Mouse (Mus musculus) stomach, embryonic 16.5 days (tissue): ENCODE measurements around the gene Col6a6. TPM values are rescaled to one million over a fixed set of nuclear protein-coding genes. Genes with fewer than 3 reads are reported as not detected.

ENCODE experiments used
- ATAC-seq: fragments of 200-750 bp; cut with Nextera tagmentation; 2 replicates; pipeline ENCODE4 v1.8.0; 2017; ENCODE audit warnings: moderate number of reproducible peaks, moderate TSS enrichment; ENCODE audit not compliant: insufficient read depth, low FRiP score
- H3K27ac ChIP-seq: fragments of 300-500 bp; sonication (generic); 2 replicates; pipeline ENCODE4 v1.5.1; 2014; ENCODE audit warnings: low read length
- H3K27me3 ChIP-seq: fragments of 300-500 bp; sonication (generic); 2 replicates; pipeline ENCODE4 v1.6.1; 2014; ENCODE audit warnings: low read length, control low read depth, mixed read lengths; ENCODE audit not compliant: control insufficient read depth, insufficient read depth
- H3K36me3 ChIP-seq: fragments of 300-500 bp; sonication (generic); 2 replicates; pipeline ENCODE4 v1.6.1; 2014; ENCODE audit warnings: low read length; ENCODE audit not compliant: control insufficient read depth, insufficient read depth
- H3K4me1 ChIP-seq: fragments of 300-500 bp; sonication (generic); 2 replicates; pipeline ENCODE4 v1.6.1; 2014; ENCODE audit warnings: low read length, control low read depth, mixed read lengths; ENCODE audit not compliant: control insufficient read depth, insufficient read depth
- H3K4me2 ChIP-seq: fragments of 300-500 bp; sonication (generic); 2 replicates; pipeline ENCODE4 v1.6.1; 2014; ENCODE audit warnings: low read depth, low read length, mixed read lengths
- H3K4me3 ChIP-seq: fragments of 300-500 bp; sonication (generic); replicated peaks from 2 replicates; pipeline ENCODE4 v1.5.1; 2014; ENCODE audit warnings: mild to moderate bottlenecking, low read length
- H3K9ac ChIP-seq: fragments of 300-500 bp; sonication (generic); 2 replicates; pipeline ENCODE4 v1.6.1; 2014; ENCODE audit warnings: low read length
- H3K9me3 ChIP-seq: fragments of 300-500 bp; sonication (generic); replicated peaks from 2 replicates; pipeline ENCODE4 v1.6.1; 2016; ENCODE audit warnings: low read length, control low read depth; ENCODE audit not compliant: control insufficient read depth
- WGBS: fragments of 180-500 bp; shearing (Covaris S2); extraction: QIAGEN DNeasy Blood & Tissue Kit; methylation state at CpG from one replicate; pipeline ENCODE4 v1.1.7; 2014; 5-methylcytosine and 5-hydroxymethylcytosine counted together
- polyA plus RNA-seq: library from polyadenylated mRNA; unstranded; fragments of >200 nt; fragmentation: Nextera tagmentation; extraction: Ambion mirVana; gene quantifications from 2 replicates; pipeline ENCODE4 v1.2.1, GENCODE M21; 2015

Gene Col6a6
- 2.4 and 3.1 TPM in 2 replicates for polyA plus RNA-seq

DNA sequence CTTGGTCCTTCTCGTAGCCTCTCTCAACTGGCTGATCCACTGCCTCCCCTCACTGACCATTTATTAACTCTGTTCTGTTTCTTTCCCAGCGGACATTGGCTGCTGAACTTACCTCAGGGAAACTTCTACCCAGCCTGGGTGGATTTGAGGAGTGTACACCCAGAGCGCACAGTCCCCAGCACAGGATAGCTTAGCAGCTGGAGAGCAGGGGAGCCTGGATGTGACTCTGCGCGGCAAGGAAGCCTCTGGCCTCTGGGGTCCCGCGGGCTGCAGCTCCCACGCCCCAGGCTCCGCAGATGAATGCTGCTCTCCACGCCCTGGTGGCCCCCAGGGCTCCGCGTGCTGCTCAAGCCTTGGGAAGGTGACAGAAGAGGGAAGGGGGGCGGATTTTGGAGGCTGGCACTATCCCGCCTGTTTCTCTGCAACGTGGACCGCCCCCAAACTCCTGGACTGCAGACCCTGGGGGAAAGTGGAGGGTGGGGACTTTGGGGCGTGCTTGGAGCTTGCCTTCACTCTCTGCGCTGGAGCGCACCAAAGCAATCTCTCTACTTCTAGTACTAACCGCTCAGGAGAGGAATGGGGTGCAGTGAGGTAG lies at the start of gene Col6a6:
TSS of gene Col6a6 (minus strand) at position 370 of the 595 bp plus-strand sequence.
- 0 out of 2 replicates have a peak, but pooled peaks have one; percentile 29 for ATAC-seq
- H3K4me3 ChIP-seq = peak within 1 kb of the TSS; percentile 31
- peak within 1 kb of the TSS; percentile 60 for H3K9ac ChIP-seq

DNA sequence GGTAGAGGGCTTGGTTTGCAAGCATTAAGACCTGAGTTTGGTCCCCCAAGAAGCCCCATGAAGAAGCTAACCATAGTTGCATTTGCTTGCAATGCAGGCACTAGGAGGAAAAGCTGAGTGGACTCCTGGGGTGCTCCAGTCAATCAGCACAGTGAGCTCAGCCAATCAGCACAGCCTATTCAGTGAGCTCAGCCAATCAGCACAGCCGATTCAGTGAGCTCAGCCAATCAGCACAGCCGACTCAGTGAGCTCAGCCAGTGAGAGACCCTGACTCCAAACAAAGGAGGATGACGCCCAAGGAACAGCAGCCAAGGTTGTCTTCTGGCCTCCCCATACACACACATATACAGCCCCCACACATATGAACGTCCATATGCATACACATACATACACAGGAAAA lies 48.2 kb upstream of the Col6a6 start:
- ATAC-seq = no peak
- no peak overlapping the region for H3K4me2 ChIP-seq
- no peak overlapping the region for H3K4me3 ChIP-seq
- 94% methylated on average over 4 of the region's 4 CpGs for WGBS
- H3K4me1 ChIP-seq = no peaks in the 10 kb centered on the region
- H3K9ac ChIP-seq = no peak overlapping the region
- no peaks in the 10 kb centered on the region for H3K9me3 ChIP-seq
- H3K27ac ChIP-seq = no peak overlapping the region
- no peaks in the 10 kb centered on the region for H3K36me3 ChIP-seq
- no peaks in the 10 kb centered on the region; the same call in 1 of the 2 replicates for H3K27me3 ChIP-seq

More for the DNA sequence above, at the start of gene Col6a6:
- H3K4me1 ChIP-seq = peaks cover 6% of the 10 kb centered on the region
- H3K27me3 ChIP-seq = no peaks in the 10 kb centered on the region
- 10% methylated on average over 20 of the region's 20 CpGs for WGBS
- H3K4me2 ChIP-seq = peak within 1 kb of the TSS; percentile 54
- no peaks in the 10 kb centered on the region for H3K9me3 ChIP-seq
- H3K36me3 ChIP-seq = no peaks in the 10 kb centered on the region
- no peak within 1 kb of the TSS for H3K27ac ChIP-seq

- no peak overlapping the region for H3K4me2 ChIP-seq
- 61% methylated on average over 14 of the region's 14 CpGs for WGBS
- H3K4me3 ChIP-seq = no peak overlapping the region
- no peaks in the 10 kb centered on the region for H3K27me3 ChIP-seq
- H3K9me3 ChIP-seq = no peaks in the 10 kb centered on the region
- H3K27ac ChIP-seq = no peak overlapping the region
- H3K36me3 ChIP-seq = no peaks in the 10 kb centered on the region
- no peak for ATAC-seq
- no peaks in the 10 kb centered on the region for H3K4me1 ChIP-seq
- no peak overlapping the region for H3K9ac ChIP-seq
Observed at GRCm38 (mm10) chr9:105871643-105872042, 43.7 kb upstream of the Col6a6 start.

- no peaks in the 10 kb centered on the region for H3K27me3 ChIP-seq
- no peak overlapping the region for H3K4me3 ChIP-seq
- H3K36me3 ChIP-seq = no peaks in the 10 kb centered on the region
- no peak overlapping the region for H3K9ac ChIP-seq
- 13% methylated on average over 6 of the region's 6 CpGs for WGBS
- H3K4me1 ChIP-seq = no peaks in the 10 kb centered on the region
- no peak overlapping the region for H3K4me2 ChIP-seq
- no peak overlapping the region for H3K27ac ChIP-seq
- no peak for ATAC-seq
- H3K9me3 ChIP-seq = no peaks in the 10 kb centered on the region
Observed at GRCm38 (mm10) chr9:105857773-105858172, 29.8 kb upstream of the Col6a6 start.

DNA sequence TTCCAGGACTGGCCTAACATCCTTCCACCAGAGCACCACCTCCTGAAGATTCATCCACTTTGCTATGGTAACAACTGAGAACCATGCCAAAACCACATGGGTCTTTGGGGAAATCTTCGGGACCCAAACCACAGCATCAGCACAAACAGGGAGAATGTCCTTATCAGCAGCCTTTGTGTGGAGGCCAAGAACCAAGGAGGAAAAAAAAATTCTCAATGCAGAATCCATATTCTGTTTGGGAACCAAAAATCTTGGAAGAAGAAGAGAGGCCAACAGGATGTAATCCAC lies 24.8 kb upstream of the Col6a6 start:
- no peak overlapping the region for H3K27ac ChIP-seq

GRCm38 (mm10) chr9:105852015-105852777 lies 24.2 kb upstream of the Col6a6 start:
- no peak for ATAC-seq
- no peaks in the 10 kb centered on the region for H3K36me3 ChIP-seq
- no peak overlapping the region for H3K27ac ChIP-seq
- no peaks in the 10 kb centered on the region for H3K27me3 ChIP-seq
- WGBS = 58% methylated on average over 14 of the region's 14 CpGs
- H3K4me3 ChIP-seq = no peak overlapping the region
- H3K9ac ChIP-seq = no peak overlapping the region
- no peak overlapping the region for H3K4me2 ChIP-seq
- H3K4me1 ChIP-seq = no peaks in the 10 kb centered on the region
- no peaks in the 10 kb centered on the region for H3K9me3 ChIP-seq

More for the DNA sequence above, 24.8 kb upstream of the Col6a6 start:
- H3K36me3 ChIP-seq = no peaks in the 10 kb centered on the region
- no peak overlapping the region for H3K4me3 ChIP-seq
- no peaks in the 10 kb centered on the region for H3K9me3 ChIP-seq
- no peaks in the 10 kb centered on the region for H3K27me3 ChIP-seq
- 74% methylated on average over 1 of the region's 1 CpGs for WGBS
- H3K4me1 ChIP-seq = no peaks in the 10 kb centered on the region
- no peak overlapping the region for H3K4me2 ChIP-seq
- no peak overlapping the region for H3K9ac ChIP-seq
- no peak for ATAC-seq

- no peak for ATAC-seq
- H3K36me3 ChIP-seq = no peaks in the 10 kb centered on the region
- 87% methylated on average over 3 of the region's 3 CpGs for WGBS
Observed at GRCm38 (mm10) chr9:105851011-105851410, 23.1 kb upstream of the Col6a6 start.

DNA sequence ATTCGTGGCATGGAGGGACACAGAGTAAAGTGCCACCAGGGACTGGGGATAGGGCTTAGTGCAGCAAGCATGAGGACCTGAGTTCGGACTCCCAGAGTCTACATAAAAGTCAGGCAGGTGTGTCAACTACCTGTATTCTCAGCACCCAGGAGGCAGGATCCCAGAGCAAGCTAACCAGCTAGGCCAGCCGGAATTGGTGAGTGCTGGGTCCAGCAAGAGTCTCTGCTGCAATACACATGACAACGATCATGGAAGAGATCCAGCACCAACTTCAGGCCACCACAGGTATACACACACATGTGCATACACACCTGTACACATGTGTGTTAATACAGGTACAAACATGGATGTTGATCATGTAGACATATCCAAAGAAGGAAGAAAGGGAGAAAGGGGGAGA lies 20.4 kb upstream of the Col6a6 start:
- 82% methylated on average over 4 of the region's 4 CpGs for WGBS
- Histone ChIP-seq H3K36me3 (no peaks in the 10 kb centered on the region), H3K4me3 (no peak overlapping the region), H3K4me1 (no peaks in the 10 kb centered on the region), H3K27me3 (no peaks in the 10 kb centered on the region), H3K4me2 (no peak overlapping the region), H3K9me3 (no peaks in the 10 kb centered on the region), H3K9ac (no peak overlapping the region), H3K27ac (no peak overlapping the region)
- ATAC-seq = no peak

More at GRCm38 (mm10) chr9:105851011-105851410, 23.1 kb upstream of the Col6a6 start:
- Histone ChIP-seq H3K27me3 (no peaks in the 10 kb centered on the region), H3K9ac (no peak overlapping the region), H3K4me2 (no peak overlapping the region), H3K9me3 (no peaks in the 10 kb centered on the region), H3K27ac (no peak overlapping the region), H3K4me1 (no peaks in the 10 kb centered on the region), H3K4me3 (no peak overlapping the region)

- Histone ChIP-seq H3K4me3 (no peak overlapping the region), H3K27me3 (no peaks in the 10 kb centered on the region), H3K4me1 (no peaks in the 10 kb centered on the region), H3K9ac (no peak overlapping the region), H3K36me3 (no peaks in the 10 kb centered on the region), H3K4me2 (no peak overlapping the region), H3K27ac (no peak overlapping the region), H3K9me3 (no peaks in the 10 kb centered on the region)
- WGBS = 88% methylated on average over 5 of the region's 5 CpGs
- no peak for ATAC-seq
Observed at GRCm38 (mm10) chr9:105847261-105847660, 19.3 kb upstream of the Col6a6 start.
